Mouse (Mus musculus) limb, embryonic 12.5 days (tissue): Measurements from ENCODE around the gene Anxa5. TPM values are rescaled to one million over a fixed set of nuclear protein-coding genes. Genes with fewer than 3 reads are reported as not detected.

Experiments used
- microRNA-seq: library from miRNA; unstranded; fragments of <30 nt; microRNA quantifications from one replicate; pipeline ENCODE4, GENCODE M21; 2017
- polyA plus RNA-seq: library from polyadenylated mRNA; unstranded; fragments of >200 nt; fragmentation: Nextera tagmentation; extraction: Ambion mirVana; gene quantifications from 2 replicates; pipeline ENCODE4 v1.2.1, GENCODE M21; 2016

Anxa5 gene
- polyA plus RNA-seq, 1 experiment from 2014 or later = 139 TPM

Small RNA genes lying within 50 kb of the gene (microRNA-seq; reads per million reads assigned to microRNA genes)
- gene Mir7009 = not detected

Other genes with a start within 250 kb of the Anxa5 start
- gene 1810062G17Rik, start within 50 bp of the Anxa5 start, polyA plus RNA-seq = 1.0 and 1.2 TPM in 2 replicates
- gene Gm11549, start 45.9 kb upstream of the Anxa5 start, polyA plus RNA-seq = 0.23 TPM in 1 of 2 replicates, not detected in the other
- gene Exosc9, start 76.7 kb upstream of the Anxa5 start, polyA plus RNA-seq = 65.9 and 69.9 TPM in 2 replicates
- 193 and 203 TPM in 2 replicates for gene Ccna2, start 96.3 kb upstream of the Anxa5 start, polyA plus RNA-seq
- 20.8 and 21.5 TPM in 2 replicates for gene Bbs7, start 137.6 kb upstream of the Anxa5 start, polyA plus RNA-seq
- 3.4 and 6.4 TPM in 2 replicates for gene Trpc3, start 214.3 kb upstream of the Anxa5 start, polyA plus RNA-seq